Mouse (Mus musculus): ENCODE measurements around the gene Slc13a2.

DNA sequence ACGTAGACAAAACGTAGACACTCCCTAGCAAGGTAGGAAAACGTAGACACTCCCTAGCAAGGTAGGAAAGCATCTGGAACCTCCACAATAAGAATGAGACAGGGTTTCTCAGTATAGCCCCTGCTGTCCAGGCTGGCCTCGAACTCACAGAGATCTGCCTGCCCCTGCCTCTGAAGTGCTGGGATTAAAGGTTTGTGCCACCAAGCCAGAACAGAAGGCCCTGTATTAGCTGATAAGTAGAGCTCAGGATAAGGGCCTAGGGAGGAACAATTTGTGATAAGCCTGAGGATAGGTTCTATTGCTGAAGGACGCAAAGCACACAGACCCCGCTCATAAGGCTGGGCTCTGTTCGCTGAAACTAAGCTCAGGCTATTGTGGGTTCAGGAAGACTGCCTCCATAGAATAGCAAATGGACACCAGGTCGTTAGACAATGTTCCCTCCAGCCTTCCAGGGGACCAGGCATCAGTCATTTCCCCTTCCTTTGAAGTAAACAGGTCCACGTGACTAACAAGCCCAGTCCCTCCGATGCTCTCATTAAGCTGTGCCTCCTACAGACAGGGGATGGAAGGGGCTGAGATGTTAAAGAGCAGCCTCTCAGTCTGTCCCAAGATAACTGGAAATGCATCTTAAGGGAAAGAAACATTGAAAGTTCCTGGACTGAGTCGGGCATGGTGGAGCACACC is 8.3 kb upstream of the Slc13a2 start:
- TF ChIP-seq CTCF (IDR thresholded peaks at IDR 0.05; ENCODE audit: extremely low read depth, insufficient read depth, low read length), result no peak
- TF ChIP-seq POLR2A (IDR thresholded peaks at IDR 0.05; ENCODE audit: extremely low read depth, insufficient read depth, low read length), result no peak

All from cortical plate, adult 2 months (tissue).